Mouse (Mus musculus): Measurements from ENCODE around the gene Kntc1.

The Kntc1 gene

DNA sequence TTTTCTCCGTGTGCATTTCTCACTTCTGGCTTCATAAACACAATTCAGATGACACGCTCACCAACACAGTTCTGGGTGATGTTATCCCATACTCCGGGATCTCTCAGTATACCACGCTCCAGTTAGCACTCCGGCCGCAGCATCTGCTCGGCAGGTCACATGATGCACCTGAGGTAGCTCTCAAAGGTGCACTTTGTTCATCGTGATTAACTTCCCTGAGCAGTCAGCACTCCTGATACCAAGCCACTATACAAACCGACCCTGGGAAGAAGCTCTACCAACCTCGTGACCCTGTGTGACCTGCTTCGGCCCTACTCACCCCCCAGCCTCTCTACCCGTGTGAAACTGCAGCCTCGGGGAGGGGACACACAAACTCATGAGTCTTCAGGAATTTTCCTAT, 59.6 kb downstream of the Kntc1 start:
- DNase-seq, result no peak

DNA sequence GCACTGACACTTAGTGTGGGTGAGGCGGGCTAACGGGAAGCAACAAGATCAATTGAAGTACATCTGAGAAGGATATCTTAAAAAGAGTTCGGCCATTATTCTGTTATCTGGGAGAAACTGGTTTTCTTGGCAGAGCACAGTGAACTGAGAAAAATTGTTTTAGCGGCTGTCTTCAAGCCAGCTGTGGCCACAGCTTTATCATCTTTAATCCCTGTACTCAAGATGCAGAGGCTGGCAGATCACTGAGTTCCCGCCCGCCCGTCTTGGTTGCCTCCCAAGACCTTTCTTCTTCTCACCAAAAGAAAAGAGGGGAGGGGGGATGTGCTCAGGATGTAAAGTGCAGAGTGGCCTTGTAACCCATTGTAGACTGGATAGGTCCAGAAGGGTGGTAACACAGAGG, 67.4 kb downstream of the Kntc1 start:
- DNase-seq, result no peak

DNA sequence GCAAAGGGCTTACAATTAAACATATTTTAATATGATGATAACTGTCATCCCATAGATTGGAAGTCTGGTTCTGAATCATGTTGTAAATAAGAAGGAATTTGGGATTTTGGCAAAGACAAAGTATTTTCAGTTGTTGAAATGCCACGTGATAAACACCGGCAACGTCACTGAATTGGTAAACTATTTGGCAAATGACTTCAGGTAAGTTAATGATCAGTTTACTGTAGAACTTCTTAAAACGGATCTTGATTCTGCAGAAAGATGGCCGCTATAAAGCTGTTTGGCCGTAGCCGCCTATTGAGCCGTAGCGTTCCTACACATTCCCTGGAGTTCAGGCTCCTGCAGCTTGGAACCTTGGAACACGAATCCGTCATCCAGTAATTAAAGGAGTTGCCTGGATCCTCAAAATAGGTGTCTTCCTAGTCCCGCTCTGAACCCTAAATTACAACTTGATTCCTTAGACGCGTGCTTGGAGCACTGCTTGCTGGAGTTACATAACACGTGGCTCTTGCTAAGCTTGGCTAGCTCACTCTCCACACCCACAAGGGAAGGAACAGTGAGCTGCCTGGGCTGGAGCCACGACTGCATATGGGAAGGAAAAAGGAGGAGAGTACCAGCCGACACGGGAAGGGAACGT, 69.5 kb downstream of the Kntc1 start:
- DNase-seq, result no peak

DNA sequence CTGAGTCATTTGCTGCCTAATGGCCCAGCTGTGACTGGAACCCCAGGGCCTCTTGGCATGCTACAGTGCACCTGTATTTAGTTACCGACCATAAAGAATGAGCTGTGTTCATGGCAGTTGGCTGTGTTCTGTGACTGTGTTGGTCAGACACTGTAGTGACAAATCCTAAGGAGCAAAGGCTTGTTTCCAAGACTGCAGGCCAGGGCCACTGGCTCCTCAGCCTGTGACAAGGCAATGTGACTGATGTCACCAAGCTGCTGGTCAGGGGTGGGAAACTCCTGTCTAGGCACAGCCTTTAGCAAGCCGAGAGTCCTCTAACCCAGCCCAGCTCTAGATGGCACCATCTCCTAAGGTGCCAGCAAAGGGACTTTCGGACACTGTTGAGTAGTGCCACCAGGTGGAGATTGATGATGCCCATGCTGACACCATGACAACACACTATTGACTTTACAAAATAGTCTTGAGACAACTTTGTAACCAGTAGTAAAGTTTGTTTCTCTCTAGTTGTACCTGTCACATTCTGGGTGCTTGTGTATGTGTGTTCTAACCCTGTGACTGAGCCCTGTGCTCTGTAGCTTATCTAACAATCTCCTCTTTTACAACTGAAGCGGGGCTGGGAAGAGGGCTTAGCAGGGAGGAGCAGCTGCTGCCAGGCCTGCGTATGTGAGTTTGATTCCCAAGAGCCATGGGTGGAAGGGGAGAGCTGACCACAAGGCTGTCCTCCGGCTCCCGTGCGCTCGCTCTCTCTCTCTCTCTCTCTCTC, 71.2 kb downstream of the Kntc1 start:
- DNase-seq, result peak; percentile 23

DNA sequence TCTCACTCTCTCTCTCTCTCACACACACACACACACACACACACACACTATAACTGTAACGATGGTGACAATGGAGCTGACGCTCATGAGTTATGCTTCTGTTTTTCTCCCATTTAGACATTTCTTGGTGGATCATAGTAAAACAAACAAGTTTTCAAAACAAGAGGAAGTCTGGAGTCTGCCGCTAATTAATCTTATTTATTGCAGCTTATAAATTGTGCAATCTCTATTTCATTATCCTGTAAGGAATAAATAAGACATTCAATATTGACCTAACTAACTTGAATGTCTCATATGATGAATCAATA, 71.7 kb downstream of the Kntc1 start:
- no peak for DNase-seq

DNA sequence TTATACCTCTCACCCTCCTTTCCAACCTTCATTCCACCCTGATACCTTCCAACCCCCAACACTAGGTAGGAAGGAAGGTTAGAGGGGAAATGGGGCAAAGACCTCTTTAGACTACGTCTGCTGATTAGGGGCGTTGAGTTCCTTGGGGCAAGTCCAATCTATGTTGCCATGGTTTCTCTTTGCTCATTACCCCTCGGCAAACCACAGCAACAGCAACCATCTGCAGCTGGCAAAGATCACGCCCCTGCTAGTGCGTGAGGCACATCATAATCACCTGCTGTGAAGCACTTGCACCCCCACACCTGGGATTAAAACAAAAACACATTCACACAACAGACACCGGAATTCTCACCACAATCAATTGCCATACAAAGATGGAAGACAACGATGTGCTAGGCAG, 73.2 kb downstream of the Kntc1 start:
- no peak for DNase-seq

DNA sequence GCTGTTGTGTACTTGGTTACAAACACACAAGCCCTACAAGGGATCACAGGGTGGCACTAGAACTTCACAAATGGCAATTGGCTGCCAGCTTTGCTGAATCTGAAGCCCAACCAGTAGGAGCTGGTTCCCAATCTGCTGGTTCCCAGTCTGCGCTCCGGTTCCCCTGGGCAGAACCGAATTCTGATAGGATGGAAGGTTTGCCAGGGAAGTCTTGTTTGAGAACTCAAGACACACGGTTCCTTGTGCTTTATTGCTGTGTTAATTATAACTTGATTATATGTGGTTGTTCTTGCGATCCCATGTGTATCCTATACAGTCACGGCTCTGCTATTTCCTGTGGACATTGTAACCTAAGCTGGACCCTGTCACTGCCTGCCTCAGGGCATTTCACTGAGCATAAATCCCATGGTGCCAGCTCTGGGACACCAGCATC, 78.2 kb downstream of the Kntc1 start:
- no peak for DNase-seq

DNA sequence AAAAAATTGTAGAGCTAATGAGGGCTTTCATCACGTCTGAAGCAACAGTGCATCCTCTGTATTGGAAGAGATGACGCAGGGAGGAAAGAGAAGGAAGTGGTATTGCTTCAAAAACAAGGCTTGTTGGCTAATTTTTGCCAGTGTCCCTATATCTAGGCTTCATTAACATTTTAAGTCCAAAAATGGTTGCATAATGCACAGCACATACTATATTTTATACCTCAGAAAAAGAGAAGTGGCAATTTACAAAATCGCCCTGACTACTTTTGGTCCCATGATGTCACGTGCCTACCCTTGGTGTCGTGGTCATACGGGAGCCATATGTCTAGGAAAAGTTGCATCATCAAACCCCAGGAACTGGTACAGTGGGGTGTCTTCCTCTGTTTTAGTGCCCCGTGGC, 82.8 kb downstream of the Kntc1 start:
- no peak for DNase-seq

DNA sequence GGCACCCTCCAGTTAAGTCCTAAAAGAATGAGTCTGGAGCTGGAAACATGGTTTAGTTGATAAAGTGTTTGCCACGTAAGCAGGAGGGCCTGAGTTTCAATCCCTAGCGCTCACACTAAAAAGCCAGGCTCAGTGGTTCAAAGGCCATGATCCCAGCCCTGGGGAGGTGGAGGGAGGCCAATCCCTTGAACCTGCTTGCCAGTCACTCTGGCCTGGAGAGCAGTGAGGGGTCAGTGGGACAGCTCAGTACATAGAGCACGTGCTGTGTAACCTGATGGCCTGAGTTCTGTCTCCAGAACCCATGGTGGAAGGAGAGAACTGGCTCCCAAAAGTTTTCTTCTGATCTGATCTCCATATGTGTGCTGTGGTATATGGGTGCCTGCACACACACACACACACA, 85.3 kb downstream of the Kntc1 start:
- DNase-seq, result no peak

DNA sequence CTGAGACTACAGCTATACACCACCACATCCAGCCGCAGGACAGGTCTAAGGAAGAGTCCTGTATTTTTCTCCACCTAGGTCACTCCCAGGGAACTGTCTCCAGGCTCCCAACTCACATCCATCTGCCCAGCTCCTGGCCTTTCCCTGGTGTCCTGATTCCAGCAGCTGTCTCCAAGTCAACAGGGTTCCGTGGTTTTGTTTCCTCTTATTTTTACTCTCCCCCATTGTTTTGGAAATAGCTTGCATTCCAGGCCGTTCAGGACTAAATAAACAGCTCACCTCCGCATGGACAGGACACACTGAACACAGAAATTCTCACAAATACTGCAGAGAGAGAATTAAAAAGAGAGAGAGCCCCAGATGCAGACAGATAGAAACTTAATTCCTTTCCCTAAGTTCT, 87.9 kb downstream of the Kntc1 start:
- DNase-seq, result no peak

DNA sequence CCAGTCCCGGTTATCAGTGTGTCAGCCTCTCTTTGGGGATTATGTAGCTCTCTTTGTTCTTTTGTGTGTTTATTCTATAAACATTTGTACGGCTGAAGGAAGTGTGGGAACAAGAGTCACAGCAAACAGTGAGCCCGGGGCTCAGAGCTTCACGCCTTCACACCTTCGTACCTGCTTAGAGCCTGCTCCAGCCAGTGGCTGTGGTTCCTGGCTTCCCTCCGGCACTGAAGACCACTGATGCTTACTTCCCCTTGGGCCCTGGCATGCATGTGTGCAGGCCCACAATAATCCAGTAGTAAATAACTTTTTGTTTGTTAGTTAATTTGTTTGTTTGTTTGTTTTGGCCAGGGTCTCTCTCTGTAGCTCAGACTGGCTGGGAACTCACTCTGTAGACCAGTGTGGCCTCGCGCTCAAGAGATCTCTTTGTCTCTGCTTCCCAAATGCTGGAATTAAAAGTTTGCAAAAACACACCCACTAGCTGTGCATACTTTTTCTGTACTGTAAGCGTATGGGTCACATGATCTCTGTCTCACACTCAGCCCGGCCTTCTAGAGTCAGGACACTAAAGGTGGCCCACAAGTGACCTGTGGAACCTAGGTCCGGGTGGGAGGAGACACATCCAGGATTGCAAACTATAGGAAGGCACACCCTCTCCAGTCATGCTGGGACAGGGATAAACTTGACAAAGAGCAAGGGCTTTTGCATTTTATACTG, 92.9 kb downstream of the Kntc1 start:
- DNase-seq, result no peak

DNA sequence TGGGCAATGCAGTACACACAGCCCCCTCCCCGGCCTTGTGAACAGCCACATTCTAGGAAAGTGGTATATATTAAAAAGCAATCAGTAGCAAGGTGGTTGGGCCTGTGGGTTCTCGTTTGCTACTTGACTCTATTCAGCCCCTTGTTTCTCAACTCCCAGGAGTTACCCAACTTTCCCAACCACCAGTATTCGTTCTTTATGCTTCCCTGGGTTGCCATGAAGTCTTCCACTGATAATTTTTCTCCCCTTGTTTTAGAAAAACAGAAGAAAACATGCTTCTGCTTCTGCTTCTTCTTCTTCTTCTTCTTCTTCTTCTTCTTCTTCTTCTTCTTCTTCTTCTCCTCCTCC, 93.4 kb downstream of the Kntc1 start:
- DNase-seq, result no peak

DNA sequence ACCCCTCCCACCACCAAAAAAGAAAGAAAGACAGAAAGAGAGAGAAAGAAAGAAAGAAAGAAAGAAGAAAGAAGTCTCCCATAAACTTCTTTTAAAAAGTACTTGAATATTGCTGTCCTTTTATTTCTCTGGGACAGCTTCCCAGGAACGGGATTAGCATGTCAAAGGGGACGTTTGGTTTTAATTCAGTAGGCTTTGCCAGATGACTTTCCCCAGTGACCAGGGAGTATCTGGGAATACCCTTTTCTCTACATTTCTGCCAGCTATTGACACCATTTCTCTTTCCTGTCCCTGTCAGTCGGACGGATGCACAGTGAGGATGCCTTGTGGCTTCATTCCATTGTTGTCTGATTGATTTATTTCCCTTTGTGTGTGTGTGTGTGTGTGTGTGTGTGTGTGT, 94.3 kb downstream of the Kntc1 start:
- DNase-seq, result no peak

DNA sequence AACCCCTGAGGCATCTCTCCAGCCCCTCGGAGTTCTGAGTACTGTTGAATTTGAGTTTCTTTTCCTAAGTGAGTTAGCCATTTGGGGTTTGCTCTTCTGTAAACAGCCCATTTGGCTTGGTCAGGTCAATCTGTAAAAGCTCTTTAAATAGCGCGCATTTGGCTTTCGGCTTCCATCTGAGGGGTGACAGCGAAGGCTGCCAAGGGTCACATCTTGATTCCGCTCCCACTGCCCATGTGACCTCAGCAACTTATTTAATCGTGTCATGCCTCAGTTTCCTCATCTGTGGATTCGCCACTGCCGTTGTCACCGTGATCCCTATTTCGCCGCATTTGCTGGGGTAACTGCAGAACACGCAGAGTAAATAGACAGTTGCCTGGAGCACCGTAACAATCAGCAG, 94.8 kb downstream of the Kntc1 start:
- no peak for DNase-seq

DNA sequence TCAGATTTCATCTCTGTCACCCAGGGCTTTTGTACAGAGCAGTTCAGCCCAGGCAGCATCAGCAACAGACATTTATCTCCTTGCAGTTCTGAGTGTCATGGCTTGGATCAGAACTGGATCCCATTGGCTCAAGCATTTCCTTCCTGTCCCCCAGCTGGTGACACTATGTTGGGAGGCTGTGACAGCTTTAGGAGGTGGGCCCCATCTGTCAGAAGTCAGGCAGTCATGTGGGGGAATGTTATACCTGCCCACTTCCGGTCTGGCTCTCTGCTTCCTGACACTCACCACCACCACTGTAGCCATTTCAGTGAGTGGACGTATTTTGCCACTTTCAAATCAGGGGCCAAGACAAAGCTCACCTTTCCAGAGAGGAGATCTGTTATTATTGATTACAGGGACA, 101.9 kb downstream of the Kntc1 start:
- DNase-seq, result no peak

DNA sequence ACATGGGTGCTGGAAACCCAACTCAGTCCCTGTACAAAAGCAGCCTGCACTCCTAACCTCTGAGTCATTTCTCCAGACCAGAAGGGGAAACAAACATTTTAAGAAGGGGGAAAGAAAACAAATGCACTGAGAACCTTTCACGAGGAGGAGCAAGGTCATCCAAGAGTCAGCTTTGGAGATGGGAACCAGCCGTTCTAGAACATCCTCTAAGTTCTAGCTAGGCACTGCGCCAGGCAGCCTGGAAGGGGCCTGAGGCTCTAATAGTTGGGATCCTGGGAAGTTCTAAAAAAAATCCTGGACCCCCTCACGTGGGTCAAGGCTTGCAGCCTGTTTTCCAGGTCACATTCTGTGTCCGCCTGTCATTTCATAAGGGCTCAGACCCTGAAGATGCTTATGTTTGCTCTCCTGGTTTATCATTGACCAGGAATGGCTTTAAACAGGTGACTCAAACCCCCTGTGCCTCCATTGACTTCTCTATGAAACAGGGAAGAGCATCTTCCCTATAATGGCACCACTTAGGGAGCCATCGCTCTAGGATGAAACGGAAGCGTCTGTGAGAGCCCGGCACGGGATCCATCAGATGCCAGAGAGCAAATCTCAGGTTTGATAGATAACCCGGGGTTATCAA, 104.5 kb downstream of the Kntc1 start:
- DNase-seq, result no peak

DNA sequence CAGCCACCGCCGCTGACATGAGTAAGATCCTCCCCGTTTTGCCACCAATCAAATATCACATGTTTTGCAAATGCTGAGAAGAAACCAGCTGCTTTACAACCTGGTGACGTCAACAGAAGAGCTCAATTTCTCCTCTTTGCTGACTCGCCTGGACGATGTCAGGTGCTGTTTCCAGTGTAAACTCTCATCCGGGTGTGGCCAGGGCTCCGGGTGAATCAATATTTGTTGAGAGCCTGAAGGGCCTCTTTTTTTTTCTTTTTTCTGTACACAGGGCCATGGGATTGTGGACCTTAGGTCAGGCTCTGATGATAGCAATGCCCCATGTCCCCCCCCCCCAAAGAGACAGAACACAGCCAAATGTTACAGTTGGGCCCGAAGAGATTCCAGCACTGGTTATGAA, 105.0 kb downstream of the Kntc1 start:
- DNase-seq, result no peak

DNA sequence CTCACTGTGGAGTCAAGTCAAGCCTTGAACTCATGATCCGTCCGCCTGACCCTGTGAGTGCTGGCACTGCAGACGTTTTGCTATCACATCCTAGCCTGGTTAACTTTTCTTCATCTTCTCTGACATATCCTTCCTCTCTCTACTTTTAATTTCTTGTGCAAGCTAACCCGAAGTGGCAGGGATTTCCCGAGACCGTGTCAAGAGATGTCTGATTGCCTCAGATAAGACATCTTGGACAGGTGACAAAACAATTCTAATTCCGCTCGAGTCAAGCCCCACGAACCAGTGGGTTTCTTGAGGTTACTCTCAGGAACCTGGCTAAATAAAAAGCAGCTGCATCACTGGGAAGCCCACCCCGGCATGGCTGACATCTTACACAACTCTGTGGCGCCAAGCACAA, 109.3 kb downstream of the Kntc1 start:
- DNase-seq, result no peak

DNA sequence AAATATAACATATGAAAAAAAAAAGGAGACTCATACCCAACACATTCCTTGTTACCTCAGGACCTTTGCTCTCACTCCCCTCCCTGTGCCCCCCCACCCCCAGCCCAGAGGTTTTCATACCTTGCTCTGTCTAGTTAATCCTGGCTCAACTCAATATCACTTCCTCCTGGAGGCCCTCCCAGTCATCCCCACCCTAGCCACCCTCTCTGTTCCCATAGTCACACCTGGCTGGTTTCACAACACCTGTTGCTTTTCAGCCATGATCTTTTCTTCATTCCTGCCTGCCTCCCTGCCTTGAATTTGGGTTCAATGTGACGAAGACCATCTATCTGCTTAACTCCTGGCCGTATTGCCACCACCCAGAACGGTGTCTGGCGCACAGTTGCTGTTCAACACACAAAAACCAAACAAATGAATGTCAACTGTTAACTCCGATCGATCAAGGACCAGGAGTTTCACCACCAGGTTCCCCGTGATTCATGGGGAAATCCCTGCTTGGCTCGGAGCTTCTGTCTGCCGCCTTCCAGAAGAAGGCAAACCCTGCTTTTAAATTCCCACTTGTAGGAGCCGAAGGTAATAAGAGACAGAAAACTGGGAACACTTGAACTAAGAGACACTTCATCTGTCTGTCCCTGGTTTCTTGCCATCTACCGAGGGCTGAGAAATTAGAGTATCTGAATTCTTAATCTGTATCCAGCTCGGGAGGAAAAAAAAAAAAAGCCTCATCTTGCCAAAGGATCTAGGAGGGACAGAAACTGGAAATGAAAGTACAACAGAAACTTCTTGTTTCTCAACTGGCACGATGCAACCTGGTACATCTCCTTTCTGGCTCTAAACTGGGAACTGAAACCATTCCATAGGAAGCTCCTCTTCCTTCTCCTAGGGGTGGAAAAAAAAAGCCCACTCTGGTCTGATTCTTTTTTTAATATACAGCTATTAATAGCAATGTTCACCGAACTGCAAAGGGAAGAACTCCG, 113.1 kb downstream of the Kntc1 start:
- no peak for DNase-seq

DNA sequence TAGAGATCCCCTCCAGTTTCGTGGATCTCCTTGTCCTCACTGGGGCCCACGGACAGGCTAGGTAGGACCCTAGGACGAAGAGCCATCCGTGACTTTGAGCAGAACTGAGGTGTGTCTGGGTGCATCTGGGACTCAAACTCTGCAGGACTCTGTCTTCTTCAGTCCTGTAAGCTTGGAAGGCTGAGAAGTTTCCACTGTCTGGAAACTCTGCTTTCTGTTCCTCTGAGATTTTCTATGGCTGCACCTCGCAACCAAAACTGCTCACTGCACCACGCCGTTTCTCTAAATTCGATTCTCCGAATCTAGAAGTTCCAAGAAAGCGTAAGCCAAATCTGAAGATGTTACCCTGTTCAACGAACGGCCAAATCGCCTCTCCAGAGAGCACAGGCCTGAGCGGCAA, 114.4 kb downstream of the Kntc1 start:
- DNase-seq, result no peak

DNA sequence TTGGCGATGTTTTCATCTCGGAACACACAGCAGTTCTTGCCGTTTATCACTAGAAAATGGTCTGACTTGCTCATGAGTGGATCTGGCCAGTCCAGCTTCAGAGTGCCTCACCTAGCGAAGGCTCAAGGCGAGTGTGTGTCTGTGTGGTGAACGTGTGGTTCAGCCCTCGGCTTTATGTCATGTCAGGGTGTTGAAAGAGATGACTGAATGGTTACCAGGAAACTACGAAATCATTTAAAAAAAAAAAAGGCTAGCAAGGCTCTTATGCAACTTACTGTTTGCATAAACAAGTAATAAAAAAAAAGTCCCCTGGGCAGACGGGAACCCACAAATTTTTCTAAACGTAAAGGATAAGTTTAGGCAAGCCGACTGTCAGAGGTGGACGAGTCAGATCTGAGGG, 115.8 kb downstream of the Kntc1 start, which contains the start of gene Hcar2:
Gene Hcar2 (minus strand): TSS at position 135 of the 400 bp plus-strand sequence.
- no peak for DNase-seq

DNA sequence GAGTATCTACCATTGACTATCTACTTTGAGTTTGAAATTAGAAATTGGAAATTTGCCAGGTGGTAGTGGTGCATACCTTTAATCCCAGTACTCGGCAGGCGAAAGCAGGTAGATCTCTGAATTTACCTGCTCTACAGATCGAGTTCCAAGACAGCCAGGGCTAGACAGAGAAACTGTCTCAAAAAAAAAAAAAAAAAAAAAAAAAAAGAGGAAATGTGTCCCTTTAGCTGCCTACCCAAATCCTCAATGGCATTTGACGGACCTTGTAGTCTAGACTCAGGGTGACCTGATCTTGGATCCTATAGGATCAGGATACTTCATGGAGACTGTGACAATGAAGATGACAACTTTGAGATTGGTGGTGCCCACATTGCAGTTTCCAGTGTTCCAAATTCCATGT, 116.9 kb downstream of the Kntc1 start:
- DNase-seq, result no peak

DNA sequence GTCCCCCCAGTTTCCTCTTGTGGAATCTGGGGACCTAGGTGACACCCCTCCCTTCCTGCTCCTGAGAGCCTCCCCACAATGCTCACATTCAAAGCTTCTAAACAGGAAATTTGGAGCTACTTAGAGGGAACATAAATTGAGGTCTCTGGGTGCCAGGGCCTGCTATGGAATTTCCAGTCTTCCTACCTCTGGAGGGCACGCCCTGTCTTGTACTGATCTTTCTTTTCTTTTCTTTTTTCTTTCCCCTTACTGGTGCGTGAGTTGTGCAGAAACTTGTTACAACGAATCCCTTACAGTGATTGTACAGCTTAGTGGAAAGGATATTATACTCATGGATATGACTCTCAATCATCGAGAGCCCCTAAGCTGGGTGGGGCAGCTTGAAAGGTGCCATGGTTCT, 120.1 kb downstream of the Kntc1 start:
- no peak for DNase-seq

Data from retina, postnatal 1 day (tissue).